Mouse (Mus musculus): ENCODE data around the gene 3425401B19Rik. TPM values are rescaled to one million over a fixed set of nuclear protein-coding genes. Genes with fewer than 3 reads are reported as not detected.

Gene 3425401B19Rik
- polyA plus RNA-seq, 1 experiment from 2014 or later, result 0.10 TPM

DNA sequence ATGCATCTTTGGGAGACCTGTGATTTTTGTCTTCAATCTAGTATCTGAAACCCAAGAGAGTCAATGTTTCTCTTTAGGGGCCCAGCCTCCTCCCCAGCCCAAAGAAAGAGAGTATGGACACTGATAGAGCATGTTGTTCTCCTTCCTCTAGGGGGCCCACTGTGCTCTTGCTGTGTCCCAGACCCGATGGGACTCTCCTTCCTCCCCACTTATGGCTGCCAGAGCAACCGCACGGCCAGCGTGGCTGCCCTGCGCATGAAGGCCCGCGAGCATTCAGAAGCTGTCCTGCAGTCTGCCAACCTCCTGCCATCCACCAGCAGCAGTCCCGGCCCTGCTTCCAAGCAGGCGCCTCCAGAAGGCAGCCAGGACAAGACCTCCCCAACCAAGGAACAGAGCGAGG lies 56.5 kb downstream of the 3425401B19Rik start:
- Histone ChIP-seq H3K9ac (ENCODE audit: low read depth, low read length) (no peak overlapping the region), H3K4me3 (ENCODE audit: low read length) (no peak overlapping the region), H3K9me3 (ENCODE audit: control insufficient read depth, low read length) (no peaks in the 10 kb centered on the region), H3K36me3 (ENCODE audit: control insufficient read depth, insufficient read depth, low read length) (no peaks in the 10 kb centered on the region), H3K27me3 (replicated peaks; ENCODE audit: control insufficient read depth, insufficient read depth, low read length) (no peaks in the 10 kb centered on the region), H3K4me1 (ENCODE audit: control insufficient read depth, insufficient read depth, low read length) (no peaks in the 10 kb centered on the region), H3K4me2 (ENCODE audit: low read depth, low read length) (no peak overlapping the region), H3K27ac (ENCODE audit: low read length) (no peak overlapping the region)
- ATAC-seq, result no peak
- 42% methylated on average over 10 of the region's 10 CpGs for WGBS

- no peak for ATAC-seq
- WGBS, result 63% methylated on average over 1 of the region's 2 CpGs
- H3K9me3 ChIP-seq (ENCODE audit: control insufficient read depth, low read length), result no peaks in the 10 kb centered on the region
- H3K27me3 ChIP-seq (replicated peaks; ENCODE audit: control insufficient read depth, insufficient read depth, low read length), result no peaks in the 10 kb centered on the region
- H3K4me3 ChIP-seq (ENCODE audit: low read length), result no peak overlapping the region
- H3K27ac ChIP-seq (ENCODE audit: low read length), result no peak overlapping the region
- no peaks in the 10 kb centered on the region for H3K36me3 ChIP-seq (ENCODE audit: control insufficient read depth, insufficient read depth, low read length)
- no peak overlapping the region for H3K4me2 ChIP-seq (ENCODE audit: low read depth, low read length)
- H3K4me1 ChIP-seq (ENCODE audit: control insufficient read depth, insufficient read depth, low read length), result no peaks in the 10 kb centered on the region
- no peak overlapping the region for H3K9ac ChIP-seq (ENCODE audit: low read depth, low read length)
Measured at GRCm38 (mm10) chr14:32627271-32627670, 57.8 kb downstream of the 3425401B19Rik start.

DNA sequence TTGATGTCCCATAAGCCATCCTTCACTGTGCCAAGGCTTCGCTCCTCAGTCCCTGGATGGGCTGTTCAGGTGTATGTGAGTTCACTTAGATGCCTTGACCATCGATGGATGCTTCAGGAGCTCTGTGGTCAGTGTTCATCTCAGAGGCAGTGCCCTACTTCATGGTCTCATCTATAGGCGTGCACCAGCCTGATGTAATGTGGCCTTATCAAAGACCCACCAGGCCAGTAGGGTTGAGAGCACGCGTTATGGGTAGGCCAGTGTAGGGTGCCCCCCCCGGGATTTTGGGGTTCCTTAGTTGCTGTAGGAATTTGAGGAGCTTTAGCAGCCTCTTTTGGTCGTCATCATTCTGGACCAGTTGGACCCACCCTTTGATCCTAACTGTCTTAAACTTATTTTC lies 60.3 kb downstream of the 3425401B19Rik start:
- no peaks in the 10 kb centered on the region for H3K4me1 ChIP-seq (ENCODE audit: control insufficient read depth, insufficient read depth, low read length)
- ATAC-seq, result no peak
- 87% methylated on average over 7 of the region's 7 CpGs for WGBS
- no peak overlapping the region for H3K9ac ChIP-seq (ENCODE audit: low read depth, low read length)
- H3K9me3 ChIP-seq (ENCODE audit: control insufficient read depth, low read length), result no peaks in the 10 kb centered on the region
- H3K4me3 ChIP-seq (ENCODE audit: low read length), result no peak overlapping the region
- H3K36me3 ChIP-seq (ENCODE audit: control insufficient read depth, insufficient read depth, low read length), result no peaks in the 10 kb centered on the region
- H3K4me2 ChIP-seq (ENCODE audit: low read depth, low read length), result no peak overlapping the region
- no peak overlapping the region for H3K27ac ChIP-seq (ENCODE audit: low read length)
- no peaks in the 10 kb centered on the region for H3K27me3 ChIP-seq (replicated peaks; ENCODE audit: control insufficient read depth, insufficient read depth, low read length)

DNA sequence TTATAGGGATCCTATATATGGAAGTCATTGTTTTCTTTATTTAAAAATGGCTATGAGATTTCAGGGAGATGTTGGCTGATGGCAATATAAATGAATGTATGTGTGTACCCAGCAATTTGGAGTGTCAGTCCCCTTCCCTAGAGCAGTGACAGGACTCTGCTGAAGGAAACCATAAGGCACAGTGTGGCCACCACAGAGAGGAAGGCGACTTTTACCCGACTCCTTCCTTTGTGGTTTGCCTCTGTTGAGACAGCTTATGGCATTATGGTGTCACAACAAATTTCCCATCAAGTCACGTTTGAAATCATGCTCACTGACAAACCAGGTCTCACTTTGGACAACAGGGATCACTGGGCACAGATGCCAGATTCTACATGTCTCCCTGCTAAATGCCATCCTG lies 60.8 kb downstream of the 3425401B19Rik start:
- H3K4me2 ChIP-seq (ENCODE audit: low read depth, low read length), result no peak overlapping the region
- no peak for ATAC-seq
- no peaks in the 10 kb centered on the region for H3K4me1 ChIP-seq (ENCODE audit: control insufficient read depth, insufficient read depth, low read length)
- H3K36me3 ChIP-seq (ENCODE audit: control insufficient read depth, insufficient read depth, low read length), result no peaks in the 10 kb centered on the region
- H3K4me3 ChIP-seq (ENCODE audit: low read length), result no peak overlapping the region
- H3K27ac ChIP-seq (ENCODE audit: low read length), result no peak overlapping the region
- 77% methylated on average over 3 of the region's 3 CpGs for WGBS
- H3K27me3 ChIP-seq (replicated peaks; ENCODE audit: control insufficient read depth, insufficient read depth, low read length), result no peaks in the 10 kb centered on the region
- no peak overlapping the region for H3K9ac ChIP-seq (ENCODE audit: low read depth, low read length)
- H3K9me3 ChIP-seq (ENCODE audit: control insufficient read depth, low read length), result no peaks in the 10 kb centered on the region

- Histone ChIP-seq H3K27me3 (replicated peaks; ENCODE audit: control insufficient read depth, insufficient read depth, low read length) (no peaks in the 10 kb centered on the region), H3K9ac (ENCODE audit: low read depth, low read length) (no peak overlapping the region), H3K4me3 (ENCODE audit: low read length) (no peak overlapping the region), H3K4me2 (ENCODE audit: low read depth, low read length) (no peak overlapping the region), H3K4me1 (ENCODE audit: control insufficient read depth, insufficient read depth, low read length) (no peaks in the 10 kb centered on the region), H3K9me3 (ENCODE audit: control insufficient read depth, low read length) (no peaks in the 10 kb centered on the region), H3K36me3 (ENCODE audit: control insufficient read depth, insufficient read depth, low read length) (no peaks in the 10 kb centered on the region), H3K27ac (ENCODE audit: low read length) (no peak overlapping the region)
- 87% methylated on average over 5 of the region's 5 CpGs for WGBS
- no peak for ATAC-seq
Measured at GRCm38 (mm10) chr14:32617253-32617652, 67.8 kb downstream of the 3425401B19Rik start.

DNA sequence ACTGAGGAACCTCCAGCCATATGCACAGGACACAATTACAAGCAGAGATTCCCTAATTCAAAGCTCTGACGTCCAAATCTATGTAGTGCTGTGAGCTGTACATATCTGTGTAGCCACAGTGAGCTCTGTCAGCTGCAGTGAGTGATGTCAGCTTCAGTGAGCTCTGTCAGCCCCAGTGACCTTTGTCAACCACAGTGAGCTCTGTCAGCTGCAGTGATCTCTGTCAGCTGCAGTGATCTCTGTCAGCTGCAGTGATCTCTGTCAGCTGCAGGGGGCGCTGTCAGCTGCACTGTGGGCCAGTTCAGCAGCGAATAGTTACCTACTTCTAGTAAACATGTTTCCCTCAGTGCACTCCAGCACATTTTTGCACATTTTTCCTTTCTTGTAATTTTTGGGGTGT lies 75.7 kb downstream of the 3425401B19Rik start:
- Histone ChIP-seq H3K36me3 (ENCODE audit: control insufficient read depth, insufficient read depth, low read length) (no peaks in the 10 kb centered on the region), H3K27me3 (replicated peaks; ENCODE audit: control insufficient read depth, insufficient read depth, low read length) (peaks cover 3% of the 10 kb centered on the region; the same call in 1 of the 2 replicates), H3K4me3 (ENCODE audit: low read length) (no peak overlapping the region), H3K9ac (ENCODE audit: low read depth, low read length) (no peak overlapping the region), H3K9me3 (ENCODE audit: control insufficient read depth, low read length) (no peaks in the 10 kb centered on the region), H3K4me1 (ENCODE audit: control insufficient read depth, insufficient read depth, low read length) (no peaks in the 10 kb centered on the region), H3K4me2 (ENCODE audit: low read depth, low read length) (no peak overlapping the region), H3K27ac (ENCODE audit: low read length) (no peak overlapping the region)
- ATAC-seq, result no peak; the same call in 1 of the 2 replicates
- WGBS, result 24% methylated on average over 3 of the region's 3 CpGs

Other genes starting within 250 kb of the 3425401B19Rik start
- 7.5 and 8.6 TPM in 2 replicates for gene Slc18a3, start 220.4 kb downstream of the 3425401B19Rik start, polyA plus RNA-seq (2015; fragmentation: Nextera tagmentation; extraction: Ambion mirVana)
- 1.4 and 1.5 TPM in 2 replicates for gene Chat, start 219.3 kb downstream of the 3425401B19Rik start, polyA plus RNA-seq (2015; fragmentation: Nextera tagmentation; extraction: Ambion mirVana)
- 11.7 and 13.9 TPM in 2 replicates for gene Ercc6, start 171.8 kb downstream of the 3425401B19Rik start, polyA plus RNA-seq (2015; fragmentation: Nextera tagmentation; extraction: Ambion mirVana)
- gene Prrxl1, start 85.9 kb downstream of the 3425401B19Rik start, polyA plus RNA-seq (2015; fragmentation: Nextera tagmentation; extraction: Ambion mirVana), result 0.47 and 0.84 TPM in 2 replicates
- gene Tmem273, start 100.7 kb upstream of the 3425401B19Rik start, polyA plus RNA-seq (2015; fragmentation: Nextera tagmentation; extraction: Ambion mirVana), result 2.2 and 2.5 TPM in 2 replicates
- gene Fam170b, start 148.7 kb upstream of the 3425401B19Rik start, polyA plus RNA-seq (2015; fragmentation: Nextera tagmentation; extraction: Ambion mirVana), result 0.10 TPM in 2 replicates
- 26.6 and 28.3 TPM in 2 replicates for gene Vstm4, start 171.5 kb upstream of the 3425401B19Rik start, polyA plus RNA-seq (2015; fragmentation: Nextera tagmentation; extraction: Ambion mirVana)

Measured in intestine, embryonic 16.5 days (tissue).